Mouse (Mus musculus): ENCODE measurements around the gene Macrod2.

The Macrod2 gene

DNA sequence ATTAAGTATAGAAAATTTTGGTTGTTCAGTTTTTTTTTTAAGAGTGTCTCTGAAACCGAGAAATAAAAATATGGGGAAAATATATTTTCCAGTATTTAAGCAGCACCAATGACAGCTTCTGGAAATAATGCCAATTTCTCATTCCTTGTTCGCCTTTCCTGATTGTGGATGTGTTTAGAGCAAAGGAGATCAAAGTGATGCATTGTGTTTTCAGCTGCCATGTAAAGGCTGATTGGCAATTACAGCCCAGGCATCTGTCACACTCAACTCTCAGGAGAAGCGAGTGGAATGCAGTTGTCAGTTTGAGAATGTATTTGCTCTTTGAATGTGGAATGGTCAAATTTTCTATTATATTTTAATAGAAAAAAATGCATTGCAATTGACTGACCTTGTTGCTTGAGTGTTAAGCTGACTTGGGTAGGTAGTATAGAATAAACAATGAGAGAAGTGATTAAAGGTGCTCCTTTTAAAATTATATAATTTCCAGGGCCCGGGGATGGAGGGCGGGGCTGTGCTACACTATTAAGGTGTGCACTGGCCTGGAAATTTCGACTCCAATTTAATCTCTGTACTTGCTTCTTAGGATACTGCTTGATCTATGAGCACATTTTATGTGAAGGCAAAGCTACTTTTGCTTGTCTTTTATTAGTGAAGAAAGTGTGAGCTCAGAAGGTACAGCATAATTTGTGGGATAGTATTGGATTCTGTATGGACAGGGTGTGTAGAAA lies 629.4 kb downstream of the Macrod2 start:
- in situ Hi-C loops (cut with MboI, MseI) = loop anchor here in 1 of 2 experiments (25.0 kb wide), 1 partner anchor 1463 kb away; no protein-coding TSS in a partner anchor

DNA sequence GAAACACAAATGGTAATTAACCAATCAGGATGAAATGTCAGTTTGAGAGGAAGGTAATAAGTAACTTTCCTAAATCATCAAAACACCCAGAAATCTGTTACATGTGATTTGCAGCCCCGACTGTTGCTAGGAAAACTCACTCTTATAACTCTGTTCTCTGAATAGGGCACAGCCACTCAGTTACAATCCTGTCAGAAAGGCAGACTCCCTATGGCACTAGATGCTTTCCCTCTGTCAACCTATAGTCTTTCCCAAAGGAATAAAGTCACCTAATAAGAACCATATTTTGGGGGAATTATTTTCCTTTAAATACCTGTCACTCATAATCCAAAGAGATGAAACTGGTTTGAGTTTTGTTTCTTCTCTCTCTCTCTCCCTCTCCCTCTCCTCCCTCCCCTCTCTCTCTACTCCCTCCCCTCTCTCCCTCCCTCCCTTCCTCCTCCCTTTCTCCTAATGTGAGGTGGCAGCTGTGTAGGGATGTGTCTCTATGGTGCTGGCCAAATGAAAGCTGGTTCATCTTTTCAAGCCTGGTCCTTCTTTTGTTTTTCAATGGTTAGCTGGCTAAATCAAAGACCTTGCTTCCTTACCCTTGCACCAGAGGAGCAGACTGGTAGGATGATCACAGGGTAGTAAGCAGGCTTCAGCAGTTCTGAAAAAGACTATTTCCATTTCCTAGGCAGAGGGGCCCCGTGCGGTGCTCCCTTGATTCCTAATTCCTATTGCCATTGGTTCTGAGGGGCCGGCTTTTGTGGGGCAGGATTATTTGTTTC lies 661.8 kb downstream of the Macrod2 start:
- in situ Hi-C loops (cut with MboI, MseI) = no loop called here

DNA sequence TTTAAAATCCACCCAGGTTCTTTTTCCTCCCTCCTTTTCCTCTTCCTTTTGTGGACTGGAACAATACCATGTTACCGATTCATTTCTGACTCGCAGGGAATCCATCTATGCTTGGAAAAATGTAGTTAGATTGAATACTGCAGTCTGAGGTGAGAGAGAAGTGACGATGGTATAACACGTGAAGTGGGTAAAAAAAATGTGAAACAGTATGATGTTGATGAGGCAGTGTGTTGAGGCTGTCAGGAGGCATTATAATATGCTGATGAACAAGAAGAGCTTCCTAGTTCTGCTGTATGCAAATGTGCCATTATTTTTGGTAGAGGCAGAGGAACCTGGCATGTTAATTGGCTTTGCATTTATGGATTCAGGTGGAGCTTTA lies 662.3 kb downstream of the Macrod2 start:
- in situ Hi-C loops (cut with MboI, MseI) = no loop called here

DNA sequence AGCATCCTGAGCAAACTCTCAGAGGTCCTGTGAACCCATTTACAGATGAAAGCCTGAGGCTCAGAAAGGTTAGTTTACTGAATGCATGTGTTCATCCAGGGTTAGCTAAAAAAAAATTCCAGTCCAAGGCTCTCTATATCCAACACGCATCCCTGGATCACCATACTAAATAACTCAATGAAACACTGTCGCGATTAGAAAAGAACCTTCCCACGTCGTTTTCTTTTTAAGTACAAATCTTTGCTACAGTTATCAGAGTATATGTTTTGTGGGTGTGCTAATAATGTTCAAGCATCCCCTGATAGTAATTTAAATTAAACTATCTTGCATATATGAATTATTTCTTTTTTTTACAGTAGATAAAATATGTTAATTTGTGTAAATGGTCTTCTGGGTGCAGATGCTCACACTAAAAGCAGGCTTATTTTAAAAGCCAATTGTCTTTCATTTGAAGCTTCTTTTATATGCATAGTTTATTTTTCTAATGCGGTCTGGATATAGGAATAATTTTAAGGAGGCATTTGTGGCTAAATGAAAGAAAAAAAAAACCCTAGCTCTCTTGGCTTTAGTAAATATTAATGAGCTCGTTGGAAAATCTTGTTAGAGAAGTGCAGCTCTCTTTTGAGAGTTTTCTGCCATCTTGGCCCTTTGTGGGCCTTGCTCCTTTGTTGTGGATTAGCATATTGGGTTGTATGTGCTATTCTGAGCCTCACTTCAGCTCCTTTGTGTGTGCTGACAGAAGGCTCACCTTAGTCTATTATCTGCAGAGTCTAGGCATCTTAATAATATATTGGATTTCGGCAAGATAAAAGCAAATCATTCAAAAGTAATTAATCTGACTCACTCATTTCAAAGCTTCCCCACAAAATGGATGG lies 679.1 kb downstream of the Macrod2 start:
- in situ Hi-C loops (cut with MboI, MseI) = no loop called here

DNA sequence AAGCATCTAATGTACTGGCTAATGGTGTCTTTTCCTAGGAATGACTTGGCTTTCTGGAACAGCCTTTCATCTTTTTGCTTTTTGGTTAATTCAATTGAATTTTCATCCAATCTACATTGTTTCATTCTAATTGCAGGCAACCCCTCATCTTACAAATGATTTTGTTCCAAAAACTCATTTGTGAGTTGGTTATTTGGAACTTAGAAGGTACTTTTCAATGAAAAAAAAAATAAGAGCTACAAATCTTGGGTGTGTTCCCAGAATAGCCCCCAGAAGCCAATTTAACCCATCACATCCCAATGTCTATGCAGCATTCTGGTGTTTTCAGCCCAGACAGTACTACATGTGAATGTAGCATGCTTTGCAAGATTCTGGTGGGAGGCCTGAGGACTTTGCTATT lies 683.1 kb downstream of the Macrod2 start:
- in situ Hi-C loops (cut with MboI, MseI) = no loop called here

DNA sequence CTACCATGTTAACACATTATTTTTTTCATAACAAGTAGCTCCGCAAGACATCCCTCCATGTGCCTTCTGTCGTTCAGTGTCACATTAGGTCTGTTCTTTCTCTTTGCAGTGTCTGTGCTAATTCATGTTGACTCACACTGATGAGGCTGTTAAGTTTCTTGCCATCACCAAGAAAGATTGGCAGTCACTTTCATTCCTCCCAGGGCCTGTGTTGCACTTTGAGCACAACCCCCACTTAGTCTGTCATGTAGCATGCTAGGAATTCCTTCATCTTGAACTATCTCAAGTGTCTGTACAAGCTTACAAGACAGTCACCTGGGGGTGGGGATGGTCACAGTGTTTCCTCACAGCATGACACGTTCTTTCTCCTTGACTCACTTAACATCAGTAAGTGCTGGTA lies 696.2 kb downstream of the Macrod2 start:
- in situ Hi-C loops (cut with MboI, MseI) = no loop called here

DNA sequence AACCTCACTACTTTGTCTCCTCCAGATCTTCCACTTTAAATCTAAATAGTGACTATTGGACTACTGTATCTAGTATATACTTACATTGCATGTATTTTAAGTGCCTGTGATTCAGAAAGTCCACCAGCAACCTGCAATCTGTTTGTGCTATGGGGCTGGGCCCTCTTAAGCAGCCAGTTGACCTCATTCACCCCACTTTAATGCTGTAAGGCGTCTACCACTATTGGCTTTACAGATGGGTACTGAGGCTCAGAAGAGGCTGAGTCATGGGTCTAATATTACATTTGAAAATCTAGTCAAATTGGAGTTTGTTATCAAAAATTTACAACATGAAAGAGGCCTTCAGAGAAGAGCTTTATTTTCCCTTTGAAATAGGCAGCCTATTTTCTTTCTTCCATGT lies 722.5 kb downstream of the Macrod2 start:
- in situ Hi-C loops (cut with MboI, MseI) = loop anchor here in 1 of 2 experiments (10.0 kb wide), 1 partner anchor 187 kb away; no protein-coding TSS in a partner anchor

DNA sequence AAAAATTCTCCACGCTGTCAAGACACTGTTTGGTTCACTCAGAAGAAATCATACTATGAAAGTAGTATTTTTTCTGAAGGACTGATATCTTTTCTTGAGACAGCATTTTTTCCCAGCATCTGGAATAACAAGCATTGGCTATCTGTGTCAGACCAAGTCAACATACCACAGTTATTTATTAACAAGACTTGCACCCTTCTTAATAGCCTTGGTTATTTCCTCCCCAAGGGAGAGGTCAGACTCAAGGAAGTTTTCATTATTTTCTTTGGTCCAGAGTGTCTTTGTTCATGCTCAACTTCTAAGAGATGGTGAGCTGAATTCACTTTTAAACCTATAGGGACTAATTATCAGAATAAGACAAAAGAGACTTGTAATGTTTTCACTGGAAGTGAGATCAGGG lies 728.8 kb downstream of the Macrod2 start:
- in situ Hi-C loops (cut with MboI, MseI) = no loop called here

DNA sequence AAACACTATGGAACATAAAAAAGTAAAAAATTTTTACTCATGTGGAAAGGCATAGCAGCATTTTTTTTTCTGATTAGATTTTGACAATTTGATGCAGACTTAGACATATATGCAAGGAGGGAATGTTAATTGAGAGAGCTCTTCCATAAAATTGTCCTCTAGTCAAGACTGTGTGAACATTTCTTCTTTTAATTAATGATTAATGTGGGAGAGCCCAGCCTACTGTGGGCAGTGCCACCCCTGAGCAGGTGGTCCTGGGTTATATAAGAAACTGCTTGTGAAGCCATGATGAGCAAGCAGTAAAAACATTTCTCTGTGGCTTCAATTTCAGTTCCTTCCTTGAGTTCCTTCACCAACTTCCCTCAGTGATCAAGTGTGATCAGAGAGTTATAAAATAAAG lies 730.5 kb downstream of the Macrod2 start:
- in situ Hi-C loops (cut with MboI, MseI) = no loop called here

DNA sequence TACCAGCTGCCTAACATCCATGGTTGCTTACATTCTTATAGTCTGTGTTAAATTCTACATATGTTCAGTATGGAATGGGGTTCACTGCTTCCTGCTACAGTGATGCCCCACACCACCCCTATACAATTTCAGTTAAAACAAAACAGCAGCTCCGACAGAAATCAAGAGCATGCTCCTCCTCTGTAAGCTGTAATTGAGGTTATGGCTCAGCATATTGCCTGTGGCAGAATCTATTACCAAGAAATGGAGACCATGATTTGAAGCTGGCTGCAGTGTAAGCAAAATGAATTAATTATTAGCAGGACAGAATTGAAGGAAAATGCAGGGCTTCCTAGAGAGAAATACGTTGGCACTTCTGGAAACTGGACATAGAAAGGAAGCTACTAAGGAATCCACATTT lies 747.2 kb downstream of the Macrod2 start:
- in situ Hi-C loops (cut with MboI, MseI) = no loop called here

DNA sequence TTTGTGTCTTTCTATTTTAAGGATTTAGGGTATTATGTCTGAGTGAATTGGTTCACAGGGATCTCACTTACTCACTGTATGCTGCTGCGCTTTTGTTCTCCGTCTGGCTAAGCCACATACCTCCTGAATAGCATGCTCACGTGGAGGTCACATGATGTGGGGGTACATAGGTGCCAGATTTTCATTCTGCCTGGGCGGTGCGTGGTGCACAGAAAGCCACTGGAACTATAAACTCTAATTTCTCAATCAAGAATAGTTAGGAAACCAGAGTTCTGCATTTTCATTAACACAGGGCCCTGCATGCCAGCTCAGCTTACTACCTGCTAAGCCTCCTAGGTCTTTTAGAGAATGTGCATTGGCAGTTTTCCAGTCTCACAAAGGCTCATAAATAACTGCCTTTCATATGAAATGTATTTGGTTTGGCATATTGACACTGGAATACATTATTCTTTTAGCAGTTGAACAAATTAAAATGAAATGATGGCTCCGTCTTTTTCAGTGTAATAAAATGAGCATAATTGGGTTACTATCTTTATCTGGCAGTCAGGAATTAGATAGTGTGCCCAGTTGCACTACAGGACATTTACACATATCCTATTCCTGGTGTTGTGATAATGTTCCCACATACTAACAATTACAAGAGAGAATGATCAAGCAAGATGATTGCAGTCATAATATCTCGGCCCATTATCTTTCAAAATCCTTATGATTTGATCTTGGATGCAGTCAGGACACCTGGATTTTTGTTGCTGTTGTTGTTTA lies 757.1 kb downstream of the Macrod2 start:
- in situ Hi-C loops (cut with MboI, MseI) = no loop called here

DNA sequence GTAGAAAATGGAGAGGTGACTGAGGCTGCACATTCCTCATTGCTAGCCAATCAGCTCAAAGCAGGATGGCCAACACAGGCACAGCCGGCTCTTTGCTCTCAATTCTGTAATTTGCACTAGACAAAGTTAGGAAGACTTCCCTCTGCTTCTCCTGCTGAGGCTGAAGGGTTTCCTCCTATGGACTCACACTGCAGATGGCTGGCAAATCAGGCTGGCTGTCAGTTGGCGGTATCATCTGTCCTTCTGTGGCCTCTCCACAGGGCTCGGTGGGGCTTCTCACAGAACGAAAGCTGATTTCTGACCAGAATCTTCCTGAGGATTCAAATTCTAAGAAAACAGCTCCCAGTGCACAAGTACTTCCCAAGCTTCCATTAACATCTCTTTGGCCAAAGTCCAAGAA lies 760.9 kb downstream of the Macrod2 start:
- in situ Hi-C loops (cut with MboI, MseI) = no loop called here

DNA sequence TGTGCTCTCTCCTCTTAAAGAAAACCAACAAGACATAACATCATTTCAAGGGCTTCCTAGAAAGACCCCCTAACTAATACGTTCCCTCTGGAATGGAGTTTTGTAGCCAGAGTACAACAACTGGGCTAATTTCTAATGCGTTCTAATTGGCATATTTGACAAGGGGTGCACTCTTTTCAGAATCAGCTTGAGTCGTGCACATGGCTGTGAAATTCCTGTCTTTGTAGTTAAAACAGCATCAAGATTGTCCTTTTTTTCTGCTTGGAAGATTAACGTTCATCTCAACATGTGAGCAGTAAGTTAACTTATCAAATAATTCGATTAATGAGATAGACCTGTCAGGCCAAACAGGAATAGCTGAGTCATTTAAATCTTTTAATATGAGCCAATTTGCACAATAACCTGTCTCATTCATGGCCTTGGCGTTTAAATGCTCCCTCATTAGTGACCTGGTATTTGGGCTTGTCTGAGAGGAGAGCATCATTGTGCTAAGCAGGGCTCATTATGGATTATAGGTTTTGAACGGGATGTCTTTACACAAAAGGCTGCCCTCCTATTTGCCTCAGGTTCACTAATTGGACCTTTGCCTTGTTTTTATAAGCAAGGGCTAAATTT lies 762.0 kb downstream of the Macrod2 start:
- in situ Hi-C loops (cut with MboI, MseI) = no loop called here

DNA sequence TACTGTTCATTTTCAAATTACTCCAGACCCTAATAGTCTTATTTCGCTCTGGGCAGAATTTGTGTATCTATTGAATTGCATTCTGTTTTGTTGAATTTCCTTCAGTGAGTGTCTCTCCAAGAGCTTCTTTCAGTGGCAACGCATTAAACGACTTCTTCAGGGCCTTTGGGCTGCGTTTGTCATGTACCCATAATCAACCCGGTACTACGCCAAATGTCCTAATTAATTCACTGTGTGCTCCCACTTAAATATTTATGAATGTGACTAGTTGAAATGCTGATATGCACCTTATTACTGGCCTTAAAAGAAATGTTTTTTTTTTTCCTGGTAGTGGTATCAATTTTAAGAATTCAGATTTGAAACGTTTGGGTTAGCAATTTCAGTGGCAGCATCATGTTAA lies 763.1 kb downstream of the Macrod2 start:
- in situ Hi-C loops (cut with MboI, MseI) = no loop called here

DNA sequence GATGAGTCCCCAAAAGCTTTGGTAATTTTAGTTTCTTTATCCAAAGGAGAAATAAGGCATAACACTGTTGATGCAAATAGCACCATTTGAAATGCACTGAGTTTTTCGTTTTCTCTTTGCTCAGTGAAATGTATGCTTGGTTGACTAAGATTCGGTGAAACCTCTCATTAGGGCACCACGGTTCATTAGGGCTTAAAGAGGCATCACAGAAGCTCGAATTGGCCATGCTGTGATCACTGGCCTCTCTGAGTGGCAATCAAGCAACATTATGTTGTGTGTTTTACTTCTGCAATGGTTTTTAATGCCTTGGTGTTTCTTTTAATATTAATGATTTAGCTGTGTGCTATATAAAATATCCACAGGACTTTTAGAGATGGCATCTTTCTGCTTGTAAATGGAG lies 768.8 kb downstream of the Macrod2 start:
- in situ Hi-C loops (cut with MboI, MseI) = no loop called here

DNA sequence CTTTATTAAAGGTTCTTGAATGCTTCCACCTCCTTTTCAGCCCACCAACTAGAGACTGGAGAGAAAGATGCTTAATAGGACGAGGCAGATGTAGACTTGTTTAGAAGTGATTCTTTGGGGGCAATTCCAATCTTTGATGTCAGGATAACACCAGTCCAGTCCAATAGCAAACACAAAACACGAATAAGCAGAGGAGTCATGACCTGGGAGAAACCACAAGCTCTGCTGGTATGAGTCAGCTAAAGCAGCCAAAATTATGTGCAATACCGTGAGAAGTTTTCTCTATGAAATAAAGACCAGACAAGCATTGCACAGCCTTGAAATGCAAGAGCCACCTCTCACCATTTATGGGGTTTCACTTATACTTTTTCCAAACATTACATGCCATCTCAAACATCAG lies 774.5 kb downstream of the Macrod2 start:
- in situ Hi-C loops (cut with MboI, MseI) = no loop called here

DNA sequence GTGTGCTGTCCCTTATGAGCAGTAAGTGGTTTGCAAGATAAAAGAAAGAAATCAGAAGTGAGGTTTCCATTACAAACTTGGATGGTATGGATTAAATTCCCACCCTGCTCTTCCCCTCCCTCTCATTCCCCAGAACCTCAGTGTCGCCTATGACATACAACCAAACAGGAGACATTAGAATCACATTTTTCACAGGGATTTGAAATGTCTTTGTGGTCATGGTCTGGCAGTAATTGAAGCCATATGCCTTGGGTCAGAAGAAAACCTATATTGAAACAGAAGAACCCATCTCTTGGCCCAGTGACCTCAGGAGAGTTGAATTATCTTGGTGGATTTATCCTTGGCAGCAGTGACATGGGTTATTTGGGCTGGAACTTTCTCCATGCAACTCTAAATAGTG lies 778.1 kb downstream of the Macrod2 start:
- in situ Hi-C loops (cut with MboI, MseI) = no loop called here

DNA sequence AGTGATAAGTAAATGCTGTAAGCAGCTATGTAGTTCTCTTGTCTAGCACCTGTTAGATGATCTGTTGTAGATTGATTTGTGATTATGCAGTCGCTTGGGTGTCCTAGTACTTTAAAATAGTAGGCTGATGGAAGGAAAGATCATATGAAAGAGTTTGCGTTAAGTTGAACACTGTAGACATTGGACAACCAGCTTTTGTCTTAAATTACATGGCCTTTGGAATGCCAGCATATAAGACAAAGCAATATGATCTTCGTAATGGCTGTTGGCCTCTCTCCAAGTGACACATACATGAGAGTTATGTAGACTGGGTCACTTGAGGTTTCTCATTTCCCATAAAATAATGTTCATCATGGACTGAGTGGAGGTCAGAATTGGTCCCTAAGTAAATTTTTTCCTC lies 778.5 kb downstream of the Macrod2 start:
- in situ Hi-C loops (cut with MboI, MseI) = no loop called here

DNA sequence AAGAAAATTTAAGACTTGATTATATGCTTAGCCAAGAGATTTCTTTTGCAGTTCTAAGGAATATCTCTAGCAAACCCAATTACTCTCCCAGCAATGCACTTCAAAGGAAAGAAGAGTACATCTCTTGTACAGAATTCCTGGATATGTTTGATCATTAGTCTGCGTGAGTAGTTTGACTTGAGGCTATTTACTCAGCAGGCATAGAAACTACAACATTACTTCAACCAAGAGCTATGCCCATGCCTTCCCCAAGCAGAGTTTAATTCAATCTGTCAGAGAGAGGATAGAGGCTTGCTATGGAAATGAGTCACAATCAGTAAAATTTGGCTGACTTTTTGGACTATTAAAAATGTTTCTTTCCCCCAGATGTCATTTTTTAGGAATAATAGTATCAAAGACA lies 785.5 kb downstream of the Macrod2 start:
- in situ Hi-C loops (cut with MboI, MseI) = no loop called here

DNA sequence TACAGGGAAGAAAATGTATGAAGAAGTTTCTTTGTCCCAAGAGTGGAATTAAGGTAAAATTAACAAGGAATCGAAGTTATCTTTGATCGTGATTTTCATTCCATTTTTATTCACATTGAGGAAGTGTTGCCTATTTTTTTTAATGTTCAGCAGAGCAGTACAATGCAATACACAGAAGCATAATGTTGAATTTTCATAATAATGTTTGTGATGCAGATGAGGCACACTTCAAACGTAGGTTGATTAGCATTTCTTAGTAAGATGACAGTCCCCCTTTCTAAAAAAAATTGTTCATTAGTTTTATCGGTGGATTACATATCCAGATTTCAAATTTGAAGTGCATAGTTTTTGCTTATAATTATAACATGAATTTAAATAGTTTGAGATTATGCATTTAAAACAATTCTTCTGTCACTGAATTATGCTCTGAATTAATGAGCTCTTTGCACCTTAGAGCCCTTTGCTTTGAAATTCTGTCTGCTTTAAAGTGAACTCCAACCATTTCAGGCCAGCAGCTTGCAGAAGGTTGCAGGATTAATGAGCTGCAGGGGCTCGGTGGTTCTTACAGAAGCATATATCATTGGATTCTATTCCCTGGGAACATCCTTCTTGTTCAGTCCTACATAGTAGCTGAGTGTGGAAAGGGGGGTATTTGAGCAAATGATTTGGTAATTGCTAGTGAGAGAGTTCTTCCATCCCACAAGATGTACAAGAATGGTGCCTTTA lies 787.1 kb downstream of the Macrod2 start:
- in situ Hi-C loops (cut with MboI, MseI) = no loop called here
